Mouse (Mus musculus): Measurements from ENCODE around the gene Tmem214.
"Not testable (repeated sequence)": the region's sequence is repeated elsewhere in the genome, so short reads cannot be mapped to it uniquely, and the experiment has no call there.

GRCm38 (mm10) chr5:30881839-30882238 is 14.0 kb downstream of the Tmem214 start:
- TF ChIP-seq CTCF (IDR thresholded peaks at IDR 0.05; ENCODE audit: low read depth, low read length); POLR2A (IDR thresholded peaks at IDR 0.05; ENCODE audit: borderline replicate concordance, low read depth, low read length): not testable (repeated sequence)
